Mouse (Mus musculus) right cerebral cortex, postnatal 10 days (tissue): ENCODE measurements around the gene Vps51.

Experiments used
- DNase-seq, 2 experiments: peaks; one replicate each; pipeline ENCODE4 v3.0.0; 2021; ENCODE audit warnings: low spot score in 2 of 2

Vps51 gene

DNA sequence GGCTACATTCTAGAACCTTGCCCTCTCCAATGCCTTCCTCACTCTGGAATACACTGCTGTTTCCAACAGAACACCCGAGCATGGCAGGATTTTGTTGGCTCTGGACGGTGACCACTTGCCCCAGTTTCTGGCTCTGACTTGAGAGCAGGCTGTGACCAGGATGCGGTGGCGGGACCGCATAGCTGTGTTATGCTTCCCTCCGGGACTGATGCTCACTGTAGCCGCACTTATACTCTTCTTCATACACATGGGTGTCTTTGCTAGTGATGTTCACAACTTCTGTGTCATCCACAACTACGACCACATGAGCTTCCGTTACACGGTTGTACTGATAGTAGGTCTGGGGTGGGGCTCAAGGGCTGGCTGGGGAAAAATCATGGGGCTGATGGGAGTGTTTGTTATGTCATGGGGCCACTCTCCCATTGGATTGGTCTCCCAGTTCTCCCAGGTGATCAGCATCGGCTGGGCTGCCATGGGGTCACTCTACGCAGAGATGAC lies 3.0 kb upstream of the Vps51 start, which contains the start of gene Tmem262:
Tmem262 (plus strand) TSS at position 51 of the 498 bp plus-strand sequence.
- DNase-seq, result no peak

DNA sequence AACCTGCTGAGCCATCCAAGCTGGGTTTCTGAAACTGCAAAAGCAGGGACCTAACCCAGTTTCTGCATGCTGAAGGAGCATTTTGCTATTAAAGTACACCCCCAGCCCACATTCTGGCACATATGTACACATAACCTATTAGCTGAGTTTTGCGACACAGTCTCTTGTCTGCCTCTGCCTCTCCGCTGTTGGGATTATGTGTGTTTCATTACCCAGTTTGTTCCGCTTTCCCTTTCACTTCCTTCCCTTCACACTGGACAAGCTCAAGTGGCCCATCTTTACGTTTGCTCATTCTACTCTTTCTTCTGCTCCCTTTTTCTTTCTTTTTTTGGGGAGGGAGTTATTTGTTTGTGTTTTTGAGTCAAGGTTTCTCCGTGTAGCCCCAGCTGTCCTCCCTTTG lies 3.1 kb downstream of the Vps51 start:
- no peak for DNase-seq

DNA sequence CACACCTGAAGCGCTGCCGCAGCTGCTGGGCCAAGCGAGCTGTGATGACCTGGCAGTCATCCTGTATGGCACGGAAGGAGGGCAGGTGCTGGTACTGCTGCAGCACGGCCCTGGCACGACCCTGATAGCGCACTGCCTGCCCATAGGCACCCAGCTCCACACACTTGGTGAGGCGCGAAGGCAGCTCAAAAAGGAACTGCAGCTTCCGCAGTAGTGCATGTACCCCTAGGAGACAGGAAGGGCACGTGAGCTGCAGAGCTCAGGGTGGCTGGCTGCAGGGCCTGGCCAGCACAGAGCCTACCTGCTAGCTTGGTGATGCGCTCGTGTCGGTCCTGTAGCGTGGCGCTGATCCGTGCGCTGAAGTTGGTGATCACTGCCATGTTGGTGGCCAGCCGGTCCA lies 5.8 kb downstream of the Vps51 start:
- DNase-seq, result no peak

DNA sequence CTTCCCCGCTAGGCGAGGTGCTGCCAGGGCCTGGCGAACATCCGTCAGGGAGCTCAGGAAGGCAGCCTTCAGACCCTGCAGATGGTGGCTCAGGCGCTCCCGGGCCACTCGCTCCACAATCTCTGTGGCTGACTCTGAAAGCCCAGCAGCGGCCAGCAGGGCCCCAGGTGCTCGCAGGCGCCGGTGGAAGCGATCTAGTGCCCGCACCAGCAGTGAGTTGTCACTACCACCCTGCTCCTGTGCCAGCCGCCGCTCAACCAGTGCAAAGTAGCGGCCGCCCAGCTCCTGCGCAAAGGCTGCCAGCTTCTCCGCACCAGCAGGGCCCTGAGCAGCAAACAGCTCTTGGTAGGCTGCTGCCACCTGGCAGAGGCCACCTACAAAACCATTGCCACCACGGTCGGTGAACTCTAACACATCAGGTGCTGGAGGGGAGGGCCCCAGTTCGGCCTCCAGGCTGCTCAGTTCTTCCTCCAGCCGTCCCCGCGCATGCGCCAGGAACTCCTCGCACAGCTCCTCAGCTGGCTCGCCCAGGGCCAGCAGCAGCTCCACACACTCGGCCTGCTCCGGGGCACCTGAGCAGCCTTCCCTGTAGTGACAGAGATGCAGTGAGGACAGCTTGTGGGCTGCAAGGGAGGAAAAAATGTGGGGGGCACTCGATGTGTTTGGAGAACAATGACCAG lies 6.3 kb downstream of the Vps51 start:
- DNase-seq, result no peak

DNA sequence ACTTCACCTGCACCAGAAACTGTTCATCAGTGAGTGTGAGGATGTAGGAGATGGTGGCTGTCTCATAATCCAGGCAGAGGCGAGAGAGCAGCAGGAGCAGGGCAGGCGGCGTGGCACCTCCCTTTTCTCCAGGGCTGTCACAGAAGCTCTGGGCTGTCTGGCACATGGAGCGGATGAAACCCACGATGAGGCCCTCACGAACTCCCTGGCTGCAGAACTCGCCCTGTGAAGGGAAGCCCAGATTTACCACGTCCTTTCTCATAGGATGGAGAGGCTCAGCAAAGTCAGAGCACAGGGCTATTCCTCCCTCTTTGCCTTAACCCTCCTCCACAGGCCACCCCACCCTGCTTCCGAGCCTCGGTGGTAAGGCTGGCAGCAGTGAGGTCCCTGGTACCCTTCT lies 7.2 kb downstream of the Vps51 start:
- peak in 1 of 2 experiments; percentile 21 for DNase-seq

DNA sequence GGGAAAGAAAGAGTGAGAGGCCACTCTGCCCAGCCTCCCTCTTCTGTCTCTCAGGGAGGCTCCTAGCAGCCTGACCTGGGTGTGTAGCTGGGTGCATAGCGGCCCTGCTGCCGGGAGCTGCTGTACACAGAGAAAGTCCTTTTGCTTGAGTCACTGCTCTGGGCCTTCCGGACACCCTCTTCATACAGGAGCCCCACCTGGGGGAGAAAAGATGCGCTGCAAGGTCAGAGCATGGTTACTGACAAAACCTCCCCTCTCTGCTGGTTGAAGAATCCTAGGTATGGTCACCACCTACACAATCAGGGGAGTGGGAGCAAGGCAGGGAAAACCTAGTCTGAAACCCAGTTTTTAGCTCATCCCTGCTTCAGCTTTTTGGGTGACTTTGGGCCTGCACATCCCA lies 8.1 kb downstream of the Vps51 start:
- no peak for DNase-seq

DNA sequence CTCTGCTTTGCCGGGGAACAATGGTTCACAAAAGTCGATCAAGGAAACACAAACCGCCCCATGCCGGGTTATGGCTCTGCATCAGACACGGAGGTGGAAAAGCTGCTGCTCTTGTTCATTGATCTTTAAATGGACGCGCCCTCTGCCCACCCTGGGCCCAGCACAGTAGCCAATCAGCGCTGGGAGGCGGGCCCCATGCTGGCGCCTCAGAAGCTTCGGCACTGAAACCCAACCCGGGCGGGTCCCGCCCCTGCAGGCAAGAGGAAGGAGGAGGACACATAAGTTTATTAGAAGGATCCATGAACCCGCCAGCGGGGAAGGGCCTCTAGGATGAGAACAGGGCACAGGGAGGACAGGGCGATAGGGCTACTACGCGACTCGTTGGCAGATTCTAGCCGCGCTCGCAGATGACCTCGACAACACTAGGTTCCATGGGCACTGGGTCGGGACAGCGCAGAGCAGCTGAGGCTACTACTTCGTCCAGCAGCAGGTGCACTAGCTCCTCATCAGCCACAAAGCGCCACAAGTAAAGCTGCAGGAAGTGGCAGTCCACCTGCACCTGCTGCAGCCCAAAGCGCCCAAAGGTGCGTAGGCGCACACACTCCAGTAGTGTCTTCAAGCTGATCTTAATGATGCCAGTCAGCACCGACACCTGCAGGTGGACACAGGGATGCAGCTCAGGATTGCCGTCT lies 9.2 kb downstream of the Vps51 start, which contains the start of gene Tm7sf2:
Tm7sf2 (minus strand) TSS at position 650 of the 692 bp plus-strand sequence.
- peak; percentile 95 to 96 for DNase-seq

DNA sequence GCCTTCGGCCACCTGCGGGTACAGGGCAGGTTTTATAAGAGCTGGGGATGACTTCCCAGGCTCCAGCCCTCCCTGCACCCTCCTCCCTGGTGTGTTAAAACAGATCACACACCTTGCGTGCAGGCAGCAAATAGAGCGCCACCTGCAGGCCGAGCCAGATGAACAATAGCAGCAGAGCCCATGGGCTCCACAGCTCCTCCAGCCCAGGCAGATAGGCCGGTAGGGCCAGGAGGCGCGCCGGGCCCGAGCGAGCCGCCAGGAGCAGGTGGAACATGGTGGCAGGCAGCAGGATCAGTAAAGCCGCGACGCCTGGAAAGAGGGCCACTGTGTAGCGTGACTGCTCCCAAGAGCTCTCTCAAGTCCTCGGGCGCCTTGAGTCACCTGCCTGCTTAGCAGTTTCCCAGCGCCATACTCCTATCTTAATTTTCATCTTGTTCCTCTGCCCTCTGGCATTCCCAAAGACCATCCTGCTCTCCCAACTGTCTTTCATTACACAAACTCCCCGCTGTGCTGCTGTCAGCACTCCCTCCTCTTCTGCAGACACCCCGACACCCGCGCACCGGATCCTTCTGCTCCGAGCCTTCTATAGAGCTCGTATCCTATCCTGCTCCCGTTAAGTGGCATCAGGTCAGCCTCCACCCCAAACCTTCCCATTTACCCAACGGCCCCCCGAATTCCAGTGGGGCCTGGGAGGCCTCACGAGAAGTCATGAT lies 9.9 kb downstream of the Vps51 start:
- DNase-seq, result peak; percentile 91

DNA sequence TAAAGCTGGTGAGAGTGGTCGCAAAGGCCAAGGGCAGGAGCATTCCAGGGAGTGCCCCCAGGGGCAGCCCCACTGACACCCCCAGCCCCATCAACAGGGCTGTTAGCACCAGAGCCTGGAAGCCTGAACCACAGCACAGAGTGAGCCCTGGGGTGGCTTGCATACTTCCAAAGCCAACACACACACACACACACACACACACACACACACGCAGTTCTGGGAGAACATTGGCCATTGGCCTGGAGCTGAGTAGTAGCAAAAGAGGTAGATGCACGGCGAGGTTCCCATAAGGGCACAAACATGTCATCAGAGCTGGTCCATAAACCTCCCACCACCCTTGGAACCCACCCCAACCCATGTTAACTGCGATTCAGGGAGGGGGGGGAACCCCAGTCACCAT lies 10.5 kb downstream of the Vps51 start:
- DNase-seq, result no peak

DNA sequence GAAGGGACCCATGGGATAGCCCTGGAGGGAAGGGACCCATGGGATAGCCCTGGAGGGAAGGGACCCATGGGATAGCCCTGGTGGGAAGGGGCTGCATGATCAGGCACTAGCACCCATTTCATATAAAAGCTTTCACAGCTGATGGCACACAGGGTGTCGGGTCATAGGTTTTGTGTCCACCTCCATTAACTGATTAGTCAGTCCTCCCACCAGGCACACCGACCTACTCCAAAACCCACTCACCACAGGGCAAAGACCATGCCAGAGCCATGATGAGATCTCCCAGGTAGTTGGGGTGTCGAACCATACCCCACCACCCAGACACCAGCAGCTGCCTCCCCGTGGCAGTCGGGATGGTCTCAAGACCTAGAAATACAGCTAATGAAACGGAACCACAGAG lies 13.9 kb downstream of the Vps51 start:
- DNase-seq, result peak in 1 of 2 experiments; percentile 26

DNA sequence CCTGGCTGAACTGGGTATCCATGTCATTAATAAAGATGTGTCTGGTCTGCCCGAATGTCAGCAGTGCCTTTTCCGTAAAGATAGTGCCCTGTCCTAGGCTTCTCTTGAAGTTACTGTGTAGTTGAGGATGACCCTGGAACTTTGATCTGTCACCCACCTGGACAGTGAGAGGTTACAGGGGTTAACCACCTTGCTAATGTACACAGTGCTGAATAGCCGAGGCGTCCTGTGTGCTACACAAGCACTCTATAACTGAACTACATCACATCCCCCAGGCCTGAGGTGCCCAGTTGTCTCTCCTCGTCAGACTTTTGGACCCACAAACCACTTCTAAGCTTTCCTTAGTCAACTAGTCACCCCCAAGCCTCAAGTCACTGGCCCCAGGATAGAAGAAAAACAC lies 14.6 kb downstream of the Vps51 start:
- no peak for DNase-seq

DNA sequence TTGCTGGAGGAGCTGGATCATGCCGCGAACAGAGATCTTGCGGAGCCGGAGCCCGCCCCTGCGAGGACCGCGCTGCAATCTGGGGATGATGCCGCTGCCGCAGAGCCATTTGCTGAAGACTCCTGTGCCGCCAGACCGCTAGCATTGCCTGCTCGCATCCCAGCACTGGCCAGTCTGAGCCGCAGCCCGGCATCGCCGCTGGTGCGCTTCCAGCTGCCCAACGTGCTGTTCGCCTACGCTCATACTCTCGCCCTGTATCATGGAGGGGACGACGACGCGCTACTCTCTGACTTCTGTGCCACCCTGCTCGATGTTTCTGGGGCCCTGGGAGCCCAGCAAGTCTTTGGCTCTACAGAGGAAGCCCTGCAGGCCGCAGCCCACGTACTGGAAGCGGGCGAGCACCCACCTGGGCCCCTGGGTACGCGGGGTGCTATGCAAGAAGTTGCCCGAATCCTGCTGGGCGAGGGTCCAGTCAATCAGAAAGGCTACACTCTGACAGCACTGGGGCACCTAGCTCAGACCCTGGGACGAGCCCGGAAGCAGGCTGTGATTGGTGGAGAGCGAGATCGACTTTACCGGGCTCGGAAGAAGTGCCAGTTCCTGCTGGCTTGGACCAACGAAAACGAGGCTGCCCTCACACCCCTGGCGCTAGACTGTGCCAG lies 15.3 kb downstream of the Vps51 start:
- DNase-seq, result peak; percentile 64 to 79

DNA sequence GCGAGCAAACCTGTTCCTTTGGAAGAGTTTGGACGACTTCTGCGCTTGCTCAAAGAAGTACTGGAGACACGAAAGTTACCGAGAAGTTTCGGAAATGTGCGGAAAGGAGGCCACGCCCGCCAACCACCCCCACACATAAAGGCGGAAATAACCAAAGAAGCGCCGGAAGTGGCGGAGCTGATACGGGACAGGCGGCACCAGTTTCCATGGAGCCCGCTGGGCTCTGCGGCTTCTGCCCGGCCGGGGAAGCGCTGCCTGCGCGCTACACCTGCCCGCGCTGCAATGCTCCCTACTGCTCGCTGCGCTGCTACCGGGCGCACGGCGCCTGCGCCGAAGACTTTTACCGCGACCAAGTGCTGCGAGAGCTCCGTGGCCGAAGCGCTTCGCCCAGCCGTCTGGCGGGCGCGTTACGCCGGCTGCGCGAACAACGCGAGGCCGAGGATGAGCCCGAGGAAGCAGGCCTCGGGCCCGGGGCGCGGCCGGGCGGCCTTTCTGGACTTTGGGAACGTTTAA lies 16.0 kb downstream of the Vps51 start, which contains the start of gene Znhit2:
Znhit2 (plus strand) TSS at position 172 of the 513 bp plus-strand sequence.
- peak; percentile 96 to 97 for DNase-seq

DNA sequence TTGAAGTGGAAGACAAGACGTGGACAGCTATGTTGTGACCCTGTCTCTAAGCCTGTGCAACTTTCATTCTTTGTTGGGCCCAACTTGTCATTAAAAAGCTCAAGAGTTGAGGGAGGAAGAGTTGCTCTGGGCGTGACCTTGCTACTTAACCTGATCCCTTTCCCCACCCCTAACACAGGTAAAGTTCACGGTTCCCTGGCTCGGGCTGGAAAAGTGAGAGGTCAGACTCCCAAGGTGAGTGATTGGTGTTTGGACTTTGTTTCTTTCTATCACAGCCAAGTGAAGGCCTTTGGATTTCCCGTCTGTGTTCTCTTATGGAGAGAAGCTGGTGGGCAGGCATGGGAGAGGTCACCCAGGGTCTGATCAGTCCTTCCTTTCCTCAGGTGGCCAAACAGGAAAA lies 18.1 kb downstream of the Vps51 start:
- no peak for DNase-seq

DNA sequence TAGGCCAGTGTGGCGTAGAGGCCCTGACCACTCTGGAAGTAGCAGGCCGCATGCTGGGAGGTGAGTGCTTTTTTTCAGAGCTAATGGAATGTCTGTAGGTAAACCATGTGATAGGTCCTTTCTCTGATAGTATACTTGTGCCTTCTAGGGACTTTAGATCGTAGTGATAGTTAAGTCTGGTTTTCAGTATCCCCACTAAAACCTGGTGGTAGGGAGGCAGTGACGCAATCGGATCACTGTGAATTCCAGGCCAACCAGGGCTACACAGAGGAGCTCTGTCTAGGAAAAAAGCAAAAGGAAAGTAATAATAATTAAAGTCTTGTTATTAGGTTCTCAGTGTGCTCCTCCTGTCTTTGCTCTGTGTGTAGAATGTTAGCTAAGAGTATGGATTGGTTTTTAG lies 18.5 kb downstream of the Vps51 start:
- no peak for DNase-seq

DNA sequence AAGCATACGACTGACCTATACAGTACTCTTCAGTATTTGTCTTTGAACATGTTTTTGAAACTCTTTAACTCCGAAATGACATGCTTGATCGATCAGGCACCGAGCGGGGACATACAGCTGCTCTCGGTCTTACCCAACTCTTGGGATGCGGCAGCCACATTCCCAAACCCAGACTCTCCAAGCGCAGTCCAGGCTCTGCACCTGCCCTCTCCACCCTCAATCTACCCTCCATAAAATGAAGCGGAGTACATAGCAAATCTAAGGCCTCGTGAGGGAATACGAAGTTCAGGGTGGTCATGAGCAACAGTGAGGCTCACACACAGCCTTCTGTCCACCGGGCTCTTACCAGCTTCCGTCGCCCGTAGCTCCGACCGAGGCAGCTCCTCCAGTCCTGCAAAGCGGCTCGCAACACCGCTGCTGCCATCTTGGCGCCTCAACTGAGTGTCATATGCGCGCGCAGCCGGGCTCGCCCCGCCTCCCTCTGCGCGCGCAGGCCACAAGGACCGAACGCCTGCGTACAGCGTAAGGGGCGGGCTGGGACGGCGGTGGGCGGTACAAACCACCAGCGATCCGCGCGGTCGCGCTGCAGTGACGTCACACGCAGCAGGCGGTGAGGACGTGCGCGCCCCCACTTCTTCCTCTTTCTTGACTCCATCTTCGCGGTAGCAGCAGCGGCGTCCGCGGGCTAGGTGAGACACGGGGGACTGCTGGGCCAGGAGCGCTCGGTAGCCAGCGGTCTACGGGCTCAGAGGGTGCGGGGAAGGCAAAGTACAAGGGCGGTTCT lies 19.5 kb downstream of the Vps51 start, which contains the start of the genes Mrpl49 and Fau:
Mrpl49 (minus strand) TSS at position 473 of the 784 bp plus-strand sequence.
Fau (plus strand) TSS at position 532 of the 784 bp plus-strand sequence.
- peak; percentile 100 for DNase-seq

DNA sequence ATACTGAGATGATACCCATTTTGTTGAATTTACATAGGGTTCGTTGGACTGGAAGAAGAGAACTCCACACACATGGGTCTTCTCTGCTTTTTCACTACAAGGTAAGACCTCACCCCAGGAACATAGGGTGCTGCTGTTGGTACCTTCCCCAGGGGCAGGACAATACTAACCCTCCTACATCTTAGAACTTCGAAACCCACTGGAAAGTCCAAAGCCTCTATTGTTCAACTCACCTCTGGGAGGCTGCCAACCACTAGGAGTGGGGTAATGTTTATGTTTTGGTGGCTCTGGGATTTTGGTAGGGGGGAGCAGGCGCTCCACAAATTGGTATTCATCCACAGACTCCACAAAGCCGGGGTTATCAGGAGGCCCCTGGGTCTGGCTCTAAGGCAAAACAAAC lies 20.3 kb downstream of the Vps51 start:
- DNase-seq, result no peak

DNA sequence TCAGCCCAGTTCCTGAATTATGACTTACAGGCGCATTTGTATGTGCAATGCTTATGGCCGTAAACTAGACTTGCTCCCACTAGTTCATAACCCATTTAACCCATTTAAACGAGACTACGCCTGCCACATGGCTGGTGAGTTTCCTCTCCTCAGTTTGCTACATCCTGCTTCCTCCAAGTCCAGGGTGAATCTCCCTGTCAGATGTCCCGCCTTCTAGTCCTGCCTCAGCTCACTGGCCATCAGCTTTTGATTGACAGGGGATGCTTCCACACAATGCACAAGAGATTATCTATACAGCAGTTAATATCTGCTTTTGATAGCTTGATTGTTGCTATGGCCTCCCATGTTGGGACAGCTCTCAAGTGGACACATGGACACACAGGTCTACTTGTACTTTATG lies 22.7 kb downstream of the Vps51 start:
- no peak for DNase-seq

DNA sequence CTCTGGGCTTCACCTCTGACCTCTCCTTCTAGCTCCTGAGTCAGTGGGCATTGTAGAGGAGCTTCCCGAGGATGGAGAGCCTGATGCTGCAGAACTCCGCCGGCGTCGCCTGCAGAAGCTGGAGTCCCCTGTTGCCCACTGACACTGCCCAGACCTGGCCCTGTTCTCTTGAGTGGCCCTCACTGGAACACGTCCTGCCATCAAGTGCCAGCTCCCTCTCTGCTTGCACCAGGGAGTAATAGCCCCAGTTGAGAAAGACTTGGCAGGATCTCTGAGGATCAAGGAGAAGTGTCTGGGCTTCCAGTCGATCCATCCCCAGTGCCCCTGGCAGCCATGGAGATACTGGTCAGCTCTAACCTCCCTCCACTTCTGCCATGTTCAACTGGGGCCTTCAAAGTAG lies 24.5 kb downstream of the Vps51 start:
- no peak for DNase-seq

DNA sequence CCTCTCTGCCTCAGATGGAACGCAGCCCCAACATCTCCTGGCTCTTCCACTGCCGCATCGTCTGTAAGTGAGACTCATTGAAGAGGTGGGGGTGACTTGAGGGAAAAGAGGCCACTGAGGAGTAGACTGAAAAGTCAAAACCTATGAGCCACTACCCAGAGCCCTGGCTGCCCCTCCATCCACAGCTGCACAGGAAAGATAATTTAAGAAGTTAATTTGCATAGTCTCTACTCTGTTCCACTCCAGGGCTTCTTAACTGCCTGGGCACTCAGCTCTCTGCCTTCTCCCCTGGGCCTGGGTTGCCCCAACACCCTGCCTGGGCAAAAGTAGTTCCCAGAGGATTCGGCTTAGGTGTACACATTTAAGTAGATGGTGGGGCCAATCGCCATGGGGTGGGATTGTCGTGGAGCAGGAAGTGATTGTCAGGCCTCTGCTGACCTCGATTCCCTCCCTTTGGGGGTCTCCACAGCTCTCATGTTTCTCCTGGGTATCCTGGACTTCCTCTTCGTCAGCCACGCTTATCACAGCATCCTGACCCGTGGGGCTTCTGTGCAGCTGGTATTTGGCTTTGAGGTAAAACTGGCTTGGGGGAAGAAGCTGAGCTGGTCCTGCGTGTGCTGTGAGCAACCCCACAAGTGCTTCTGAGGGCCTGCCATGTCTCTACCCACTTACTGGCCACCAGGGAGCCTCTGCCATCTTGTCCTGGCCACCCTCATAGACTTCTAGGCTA lies 28.2 kb downstream of the Vps51 start:
- DNase-seq, result no peak
